Mouse (Mus musculus) liver, postnatal 0 days (tissue): ENCODE measurements around the gene Smox. TPM values are rescaled to one million over a fixed set of nuclear protein-coding genes. Genes with fewer than 3 reads are reported as not detected.
A peak's percentile ranks its signal among the peaks of the same experiment; 100 is the strongest.

Experiments
- ATAC-seq: fragments of 200-750 bp; cut with Nextera tagmentation; 2 replicates; pipeline ENCODE4 v1.8.0; 2017; ENCODE audit warnings: mild to moderate bottlenecking, moderate library complexity
- DNase-seq: peaks from one replicate; pipeline ENCODE4 v3.0.0-alpha.2; 2016
- H3K27ac ChIP-seq: fragments of 300-500 bp; sonication (generic); 2 replicates; pipeline ENCODE4 v1.5.1; 2014; ENCODE audit warnings: antibody characterized with exemption, moderate library complexity, mild to moderate bottlenecking, low read depth
- H3K27me3 ChIP-seq: fragments of 300-500 bp; sonication (generic); 2 replicates; pipeline ENCODE4 v1.6.1; 2014; ENCODE audit warnings: low read length, control low read depth, mixed read lengths; ENCODE audit not compliant: insufficient read depth
- H3K36me3 ChIP-seq: fragments of 300-500 bp; sonication (generic); replicated peaks from 2 replicates; pipeline ENCODE4 v1.6.1; 2014; ENCODE audit warnings: mild to moderate bottlenecking, control low read depth, low read length, moderate library complexity, mixed read lengths; ENCODE audit not compliant: insufficient read depth
- H3K4me1 ChIP-seq: fragments of 300-500 bp; sonication (generic); 2 replicates; pipeline ENCODE4 v1.6.1; 2014; ENCODE audit warnings: antibody characterized with exemption, mild to moderate bottlenecking, control low read depth; ENCODE audit not compliant: insufficient read depth
- H3K4me2 ChIP-seq: fragments of 300-500 bp; sonication (generic); 2 replicates; pipeline ENCODE4 v1.6.1; 2014; ENCODE audit warnings: low read depth, mild to moderate bottlenecking, low read length, moderate library complexity, mixed read lengths
- H3K4me3 ChIP-seq: fragments of 300-500 bp; sonication (generic); 2 replicates; pipeline ENCODE4 v1.5.1; 2014; ENCODE audit warnings: low read depth, low read length
- H3K9ac ChIP-seq: fragments of 300-500 bp; sonication (generic); replicated peaks from 2 replicates; pipeline ENCODE4 v1.6.1; 2014; ENCODE audit warnings: mild to moderate bottlenecking, moderate library complexity
- H3K9me3 ChIP-seq: fragments of 300-500 bp; sonication (generic); 2 replicates; pipeline ENCODE4 v1.6.1; 2016; ENCODE audit warnings: mild to moderate bottlenecking, control low read depth, low read length, mixed read lengths
- CTCF ChIP-seq: sonication (generic); IDR thresholded peaks from 2 replicates; pipeline ENCODE4 v1.5.1; 2016; ENCODE audit warnings: antibody characterized with exemption, low read depth
- EP300 ChIP-seq: IDR thresholded peaks from 2 replicates; pipeline ENCODE4 v1.6.1; 2016; ENCODE audit warnings: antibody characterized with exemption, low read depth, mild to moderate bottlenecking
- WGBS: fragments of 180-500 bp; shearing (Covaris S2); extraction: QIAGEN DNeasy Blood & Tissue Kit; methylation state at CpG from one replicate; pipeline ENCODE4 v1.1.7; 2014; ENCODE audit not compliant: insufficient replicate concordance; 5-methylcytosine and 5-hydroxymethylcytosine counted together
- polyA plus RNA-seq: library from polyadenylated mRNA; unstranded; fragments of >200 nt; fragmentation: Nextera tagmentation; extraction: Ambion mirVana; gene quantifications from 2 replicates; pipeline ENCODE4 v1.2.1, GENCODE M21; 2015

The Smox gene
- polyA plus RNA-seq, 1 experiment from 2014 or later, result 56.7 TPM

DNA sequence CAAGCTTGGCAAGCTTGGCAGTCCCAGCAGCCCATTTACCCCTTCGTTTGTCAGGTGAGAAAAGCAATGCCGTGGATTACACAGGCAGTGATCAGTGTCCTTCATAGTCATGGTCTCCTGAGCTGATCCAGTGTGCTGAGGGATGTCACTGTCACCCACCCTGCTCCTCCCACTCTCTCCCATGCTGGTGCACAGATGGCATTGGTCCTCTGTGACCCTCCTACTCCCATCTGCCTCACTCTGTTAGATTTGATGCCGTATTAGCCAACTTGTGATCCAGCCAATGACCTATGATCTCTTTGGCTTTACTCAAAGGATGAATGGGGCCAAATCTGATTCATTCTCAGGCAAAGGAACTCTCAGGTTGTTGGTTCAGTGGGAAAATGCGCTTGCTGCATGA is 50.4 kb downstream of the Smox start:
- Histone ChIP-seq H3K4me1 (peaks cover 3% of the 10 kb centered on the region), H3K9ac (no peak overlapping the region), H3K27ac (no peak overlapping the region), H3K4me2 (no peak overlapping the region), H3K4me3 (no peak overlapping the region), H3K36me3 (no peaks in the 10 kb centered on the region), H3K27me3 (peaks cover 15% of the 10 kb centered on the region), H3K9me3 (no peaks in the 10 kb centered on the region)
- no peak for TF ChIP-seq CTCF
- no peak for TF ChIP-seq EP300
- DNase-seq (no peak), ATAC-seq (no peak)
- WGBS, result 71% methylated on average over 4 of the region's 4 CpGs

DNA sequence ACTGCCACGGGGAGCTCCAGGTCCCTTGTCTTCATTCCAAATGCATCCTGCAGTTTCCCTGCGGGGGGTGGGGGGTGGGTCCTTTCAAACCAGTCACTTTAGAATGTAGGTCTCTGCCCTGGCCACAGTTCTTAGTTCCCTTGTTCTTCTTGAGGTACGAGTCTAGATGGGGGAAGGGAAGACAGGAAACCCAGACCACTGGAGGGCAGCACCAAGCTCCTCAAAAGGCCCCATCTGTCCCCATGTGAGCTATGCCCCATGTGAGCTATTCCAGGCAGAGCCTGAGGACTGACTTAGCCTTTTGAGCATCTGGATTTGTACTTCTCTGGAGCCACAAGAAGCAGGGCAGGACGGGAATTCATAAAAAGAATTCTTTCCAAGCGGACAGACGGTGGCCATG is 51.2 kb downstream of the Smox start:
- peaks cover 3% of the 10 kb centered on the region for H3K4me1 ChIP-seq
- H3K27me3 ChIP-seq, result peaks cover 23% of the 10 kb centered on the region
- TF ChIP-seq CTCF (peak; percentile 33; the same call in 1 of the 2 replicates), EP300 (no peak)
- H3K9ac ChIP-seq, result no peak overlapping the region
- H3K4me2 ChIP-seq, result no peak overlapping the region
- ATAC-seq (no peak), DNase-seq (no peak)
- H3K27ac ChIP-seq, result no peak overlapping the region
- WGBS, result 31% methylated on average over 6 of the region's 6 CpGs
- H3K36me3 ChIP-seq, result no peaks in the 10 kb centered on the region
- H3K9me3 ChIP-seq, result no peaks in the 10 kb centered on the region
- no peak overlapping the region for H3K4me3 ChIP-seq

DNA sequence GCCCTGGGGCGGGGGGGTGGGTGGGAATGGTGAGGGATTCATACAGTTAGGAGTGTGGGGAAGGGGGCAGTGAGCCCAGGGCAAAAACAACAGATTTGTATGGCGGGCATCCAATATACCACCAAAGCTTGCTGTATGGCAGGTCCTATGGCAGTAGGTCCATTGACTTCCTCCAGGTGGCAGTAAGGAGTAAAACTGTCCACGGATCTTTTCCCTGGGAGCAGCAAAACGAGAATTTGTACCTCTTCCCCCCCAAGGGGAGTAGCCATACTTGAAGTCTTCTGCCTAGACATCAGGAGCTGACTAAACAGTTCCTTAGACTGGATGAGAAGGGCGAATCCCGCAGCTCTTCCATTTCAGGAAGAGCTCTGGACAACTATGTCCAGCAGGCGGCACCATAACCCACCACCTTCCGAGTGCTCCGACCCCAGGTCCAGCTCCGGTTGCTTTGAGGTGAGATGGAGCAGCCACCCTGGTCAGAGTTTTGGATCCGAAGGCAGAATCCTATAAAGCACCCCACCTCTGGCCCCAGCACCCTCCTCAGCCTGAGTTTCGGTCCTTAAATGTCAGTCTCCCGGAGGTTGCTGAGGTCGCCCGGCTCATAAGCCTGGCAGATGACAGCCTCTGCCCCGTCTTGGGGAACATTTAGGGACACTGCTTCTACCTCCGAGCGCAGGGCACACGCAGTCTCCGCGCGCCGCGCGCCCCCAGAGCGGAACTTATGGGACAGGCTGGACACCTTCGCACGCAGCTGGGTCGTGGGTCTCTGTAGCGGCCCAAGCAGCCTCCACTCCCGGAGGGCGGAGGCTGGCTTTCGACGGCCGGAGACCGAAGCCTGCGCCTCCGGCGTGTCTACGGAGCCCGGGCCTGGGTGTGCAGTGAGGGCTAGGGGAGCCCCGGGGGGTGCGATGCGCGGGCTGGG is 54.4 kb downstream of the Smox start:
- Histone ChIP-seq H3K4me2 (peak overlapping the region; percentile 73), H3K9ac (peak overlapping the region; percentile 34; the same call in 1 of the 2 replicates), H3K36me3 (no peaks in the 10 kb centered on the region), H3K9me3 (no peaks in the 10 kb centered on the region), H3K4me1 (peaks cover 3% of the 10 kb centered on the region), H3K4me3 (peak overlapping the region; percentile 46), H3K27ac (no peak overlapping the region), H3K27me3 (peaks cover 40% of the 10 kb centered on the region)
- WGBS, result 3% methylated on average over 45 of the region's 45 CpGs
- peak; percentile 71 for DNase-seq
- peak; percentile 47 for ATAC-seq
- peak; percentile 77 for TF ChIP-seq CTCF
- no peak for TF ChIP-seq EP300

DNA sequence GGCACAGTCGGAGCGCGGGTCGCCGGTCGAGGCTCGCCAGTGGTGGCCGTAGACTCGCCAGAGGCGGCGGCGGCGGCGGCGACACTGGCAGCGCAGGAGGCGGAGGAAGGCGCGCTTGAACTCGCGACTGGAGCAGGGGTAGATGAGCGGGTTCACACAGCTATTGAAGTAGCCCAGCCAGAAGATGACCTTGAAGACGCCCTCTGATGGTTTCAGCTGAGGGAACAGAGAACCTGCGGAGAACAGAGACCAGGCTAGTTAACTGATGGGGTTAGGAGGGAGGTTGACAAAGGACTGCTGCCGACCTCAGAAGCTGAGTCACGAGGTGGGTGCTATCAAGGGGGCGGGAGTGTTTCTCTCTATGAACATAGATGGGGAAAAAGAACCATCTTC is 55.0 kb downstream of the Smox start:
- H3K36me3 ChIP-seq, result no peaks in the 10 kb centered on the region
- WGBS, result 6% methylated on average over 27 of the region's 27 CpGs
- peaks cover 3% of the 10 kb centered on the region for H3K4me1 ChIP-seq
- H3K27ac ChIP-seq, result no peak overlapping the region
- peaks cover 40% of the 10 kb centered on the region for H3K27me3 ChIP-seq
- DNase-seq (no peak), ATAC-seq (no peak)
- H3K9me3 ChIP-seq, result no peaks in the 10 kb centered on the region
- peak overlapping the region; percentile 46 for H3K4me3 ChIP-seq
- H3K9ac ChIP-seq, result peak overlapping the region; percentile 34; the same call in 1 of the 2 replicates
- TF ChIP-seq EP300, result no peak
- TF ChIP-seq CTCF, result no peak
- peak overlapping the region; percentile 73 for H3K4me2 ChIP-seq

DNA sequence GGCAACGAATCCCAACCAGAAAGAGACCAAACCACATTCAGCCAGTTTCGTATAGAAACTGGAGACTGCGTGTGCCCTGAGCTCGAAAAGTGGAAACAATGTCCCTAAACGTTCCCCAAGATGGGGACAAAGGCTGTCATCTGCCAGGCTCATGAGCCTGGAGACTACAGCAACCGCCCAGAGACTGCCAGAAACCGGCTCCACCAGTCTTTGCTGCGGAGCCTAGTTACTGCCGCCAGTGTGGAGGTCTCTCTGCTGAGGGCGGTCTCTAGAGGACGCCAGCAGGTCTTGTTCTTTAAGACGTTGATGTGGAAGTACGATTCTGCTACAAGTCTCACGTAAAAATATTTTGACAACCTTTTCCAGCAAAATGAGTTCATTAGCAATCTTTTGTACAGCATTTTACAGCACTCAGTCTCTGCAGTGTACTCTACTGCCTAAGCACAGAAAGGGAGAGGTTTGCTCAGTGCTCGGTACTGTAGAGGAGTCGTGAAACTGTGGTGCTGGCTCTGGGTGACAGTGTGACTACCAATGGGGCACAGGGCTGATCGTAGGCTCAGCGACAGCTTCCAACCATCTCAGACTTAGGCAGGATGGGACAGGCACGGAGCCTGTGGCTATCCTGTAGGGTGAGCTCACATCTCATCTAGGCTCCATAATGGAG is 55.6 kb downstream of the Smox start:
- H3K27ac ChIP-seq, result no peak overlapping the region
- no peak for ATAC-seq
- no peaks in the 10 kb centered on the region for H3K9me3 ChIP-seq
- no peak overlapping the region for H3K4me2 ChIP-seq
- peaks cover 40% of the 10 kb centered on the region for H3K27me3 ChIP-seq
- no peak for TF ChIP-seq CTCF
- no peak for TF ChIP-seq EP300
- H3K4me1 ChIP-seq, result peaks cover 3% of the 10 kb centered on the region
- 11% methylated on average over 19 of the region's 19 CpGs for WGBS
- no peak overlapping the region for H3K9ac ChIP-seq
- no peak for DNase-seq
- H3K4me3 ChIP-seq, result no peak overlapping the region
- H3K36me3 ChIP-seq, result no peaks in the 10 kb centered on the region

DNA sequence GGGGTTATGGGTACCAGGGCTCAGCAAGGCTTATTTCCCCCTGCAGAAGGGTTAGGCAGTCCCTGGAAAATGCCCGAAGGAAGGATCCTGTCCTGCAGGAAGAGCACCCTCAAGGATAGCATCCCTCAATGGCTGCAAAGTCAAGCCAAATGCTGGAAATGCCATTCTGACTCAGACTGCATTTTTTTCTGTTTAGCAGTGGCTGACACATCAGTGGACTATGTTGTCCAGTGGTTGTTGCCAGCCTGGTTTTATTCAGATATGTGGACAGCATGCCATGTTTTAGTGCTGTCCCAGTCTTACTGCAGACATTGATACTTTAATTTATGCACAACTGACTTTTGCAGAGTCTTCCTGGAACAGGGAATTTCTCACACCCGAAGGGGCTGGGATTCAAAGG is 57.0 kb downstream of the Smox start:
- Histone ChIP-seq H3K27ac (no peak overlapping the region), H3K9me3 (no peaks in the 10 kb centered on the region), H3K4me2 (no peak overlapping the region), H3K27me3 (peaks cover 45% of the 10 kb centered on the region), H3K9ac (no peak overlapping the region), H3K4me1 (peaks cover 3% of the 10 kb centered on the region), H3K36me3 (no peaks in the 10 kb centered on the region), H3K4me3 (no peak overlapping the region)
- 51% methylated on average over 2 of the region's 2 CpGs for WGBS
- TF ChIP-seq EP300, result no peak
- no peak for TF ChIP-seq CTCF
- ATAC-seq (no peak), DNase-seq (no peak)
